Mouse (Mus musculus) midbrain, embryonic 15.5 days (tissue): Measurements from ENCODE around the gene Gm20532. TPM values are rescaled to one million over a fixed set of nuclear protein-coding genes. Genes with fewer than 3 reads are reported as not detected.
A peak's percentile ranks its signal among the peaks of the same experiment; 100 is the strongest.

Experiments
- ATAC-seq: fragments of 200-750 bp; cut with Nextera tagmentation; replicated peaks from 2 replicates; pipeline ENCODE4 v1.8.0; 2017; ENCODE audit warnings: moderate TSS enrichment
- H3K27ac ChIP-seq: fragments of 300-500 bp; sonication (generic); 2 replicates; pipeline ENCODE4 v1.5.1; 2015; ENCODE audit warnings: mild to moderate bottlenecking, inconsistent platforms
- H3K27me3 ChIP-seq: fragments of 300-500 bp; sonication (generic); replicated peaks from 2 replicates; pipeline ENCODE4 v1.6.1; 2015; ENCODE audit warnings: inconsistent platforms
- H3K36me3 ChIP-seq: fragments of 300-500 bp; sonication (generic); replicated peaks from 2 replicates; pipeline ENCODE4 v1.6.1; 2015; ENCODE audit warnings: inconsistent platforms
- H3K4me1 ChIP-seq: fragments of 300-500 bp; sonication (generic); 2 replicates; pipeline ENCODE4 v1.6.1; 2015; ENCODE audit warnings: inconsistent platforms
- H3K4me2 ChIP-seq: fragments of 300-500 bp; sonication (generic); 2 replicates; pipeline ENCODE4 v1.6.1; 2015; ENCODE audit warnings: inconsistent platforms, mild to moderate bottlenecking, moderate library complexity
- H3K4me3 ChIP-seq: fragments of 300-500 bp; sonication (generic); 2 replicates; pipeline ENCODE4 v1.5.1; 2015; ENCODE audit warnings: mild to moderate bottlenecking, inconsistent platforms
- H3K9ac ChIP-seq: fragments of 300-500 bp; sonication (generic); 2 replicates; pipeline ENCODE4 v1.6.1; 2015; ENCODE audit warnings: mild to moderate bottlenecking, inconsistent platforms
- H3K9me3 ChIP-seq: fragments of 300-500 bp; sonication (generic); 2 replicates; pipeline ENCODE4 v1.6.1; 2016; ENCODE audit warnings: inconsistent platforms
- WGBS: fragments of 180-500 bp; shearing (Covaris S2); methylation state at CpG from one replicate; pipeline ENCODE4 v1.1.7; 2015; ENCODE audit warnings: mixed read lengths; 5-methylcytosine and 5-hydroxymethylcytosine counted together
- polyA plus RNA-seq: library from polyadenylated mRNA; unstranded; fragments of >200 nt; fragmentation: Nextera tagmentation; extraction: Ambion mirVana; gene quantifications from 2 replicates; pipeline ENCODE4 v1.2.1, GENCODE M21; 2015

Gene Gm20532
- polyA plus RNA-seq, 1 experiment from 2014 or later = not detected

DNA sequence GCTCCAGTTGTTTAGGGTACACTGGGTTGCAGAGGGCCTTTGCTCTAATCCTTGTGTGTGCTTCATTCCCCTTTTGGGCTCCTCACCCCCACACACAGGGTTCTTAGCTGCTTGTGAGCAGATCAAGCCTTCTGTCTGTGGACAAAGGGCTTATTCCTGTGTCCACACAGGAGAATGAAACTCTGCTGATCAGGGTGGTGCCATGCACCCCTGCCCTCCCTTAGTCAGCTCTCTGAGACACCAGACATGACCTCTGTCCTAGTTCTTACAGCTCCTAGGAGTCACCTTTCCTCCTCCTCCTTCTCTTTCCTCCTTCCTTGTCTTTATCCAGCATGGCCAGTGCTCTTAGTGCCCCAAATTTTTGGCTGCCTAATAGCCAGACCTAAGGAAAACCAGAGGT, 25.5 kb downstream of the Gm20532 start:
- no peaks in the 10 kb centered on the region for H3K9me3 ChIP-seq
- H3K4me2 ChIP-seq = no peak overlapping the region
- H3K4me3 ChIP-seq = no peak overlapping the region
- no peak overlapping the region for H3K9ac ChIP-seq
- H3K36me3 ChIP-seq = no peaks in the 10 kb centered on the region
- no peak for ATAC-seq
- H3K27me3 ChIP-seq = no peaks in the 10 kb centered on the region
- no peaks in the 10 kb centered on the region for H3K4me1 ChIP-seq
- H3K27ac ChIP-seq = no peak overlapping the region

DNA sequence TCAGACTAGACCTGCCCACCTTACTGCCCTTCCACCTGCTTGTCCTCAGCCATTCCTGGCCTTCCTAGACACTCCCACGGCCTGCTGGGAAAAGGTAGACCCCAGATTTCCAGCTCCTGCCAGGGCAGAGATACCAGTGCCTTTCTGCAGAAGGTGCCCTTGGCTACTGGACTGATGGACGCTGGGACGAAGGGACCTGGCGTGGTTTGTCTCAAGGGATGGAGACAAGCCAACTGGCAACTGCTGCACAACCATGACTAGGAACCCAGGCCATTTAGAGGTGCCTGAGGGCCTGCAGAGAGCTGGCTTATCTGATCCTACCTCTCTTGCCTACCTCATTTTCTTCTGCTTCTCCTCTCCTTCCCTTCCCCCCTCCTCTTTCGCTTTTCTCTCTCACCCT, 28.5 kb downstream of the Gm20532 start:
- H3K36me3 ChIP-seq = no peaks in the 10 kb centered on the region
- H3K9me3 ChIP-seq = no peaks in the 10 kb centered on the region
- WGBS = 81% methylated on average over 5 of the region's 5 CpGs
- no peaks in the 10 kb centered on the region for H3K4me1 ChIP-seq
- no peak overlapping the region for H3K4me3 ChIP-seq
- no peak for ATAC-seq
- no peak overlapping the region for H3K9ac ChIP-seq
- H3K27ac ChIP-seq = no peak overlapping the region
- no peaks in the 10 kb centered on the region for H3K27me3 ChIP-seq
- H3K4me2 ChIP-seq = no peak overlapping the region

DNA sequence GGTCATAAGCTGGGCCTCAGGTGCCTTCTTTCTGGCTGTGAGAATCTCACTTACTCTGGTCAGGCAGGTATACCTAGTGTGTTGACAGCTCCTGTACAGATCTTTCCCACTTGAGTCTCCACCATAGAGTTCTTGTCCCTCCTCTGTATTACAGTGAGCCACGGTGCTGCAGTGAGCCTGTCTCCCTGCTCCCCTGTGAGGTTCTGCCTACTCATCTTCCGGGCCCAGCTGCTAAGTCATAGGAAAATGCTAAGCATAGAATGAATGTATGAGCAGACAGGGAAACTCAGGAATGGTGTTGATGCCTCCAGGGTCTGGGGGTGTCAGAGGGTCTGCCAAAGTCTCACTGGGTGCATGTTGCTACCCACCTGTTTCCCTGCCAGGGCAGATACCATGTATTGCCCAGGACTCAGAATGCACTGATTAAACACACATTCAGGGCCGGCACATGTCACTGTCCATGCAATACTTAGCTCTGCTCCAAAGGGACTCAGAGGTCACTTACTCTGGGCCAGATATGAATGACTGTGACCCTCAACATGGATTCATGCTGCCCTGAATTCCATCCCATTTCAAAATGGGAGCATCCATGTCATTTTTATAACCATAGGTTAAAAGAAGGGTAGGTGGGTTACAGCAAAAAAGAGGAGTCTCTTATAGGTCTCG, 29.2 kb downstream of the Gm20532 start:
- WGBS = 84% methylated on average over 4 of the region's 4 CpGs

DNA sequence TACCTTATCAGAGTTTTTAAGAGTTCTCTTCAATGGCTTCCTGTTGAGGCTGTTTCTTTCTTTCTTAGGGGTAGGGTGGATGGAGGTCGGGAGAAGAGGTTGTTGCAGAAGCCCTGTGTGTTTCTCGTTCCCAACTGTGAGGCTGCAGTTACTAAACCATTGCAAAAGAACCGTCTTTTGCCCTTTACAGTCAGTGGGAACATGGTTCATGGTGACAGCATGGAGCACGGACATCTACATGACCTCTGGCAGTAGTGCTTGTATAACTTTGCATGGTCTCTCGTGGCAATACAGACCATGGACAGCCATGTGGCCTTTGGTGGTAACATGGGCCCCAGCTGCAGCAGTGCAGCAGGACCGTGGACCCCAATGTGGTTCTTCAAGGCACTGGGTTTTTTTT, 30.9 kb downstream of the Gm20532 start:
- H3K4me2 ChIP-seq = no peak overlapping the region
- H3K36me3 ChIP-seq = no peaks in the 10 kb centered on the region
- no peak overlapping the region for H3K4me3 ChIP-seq
- H3K27me3 ChIP-seq = no peaks in the 10 kb centered on the region
- no peak for ATAC-seq
- no peaks in the 10 kb centered on the region for H3K4me1 ChIP-seq
- no peak overlapping the region for H3K9ac ChIP-seq
- WGBS = 77% methylated on average over 6 of the region's 6 CpGs
- no peaks in the 10 kb centered on the region for H3K9me3 ChIP-seq
- H3K27ac ChIP-seq = no peak overlapping the region

More for the DNA sequence above, 29.2 kb downstream of the Gm20532 start:
- H3K4me1 ChIP-seq = no peaks in the 10 kb centered on the region
- no peak overlapping the region for H3K27ac ChIP-seq
- no peak overlapping the region for H3K4me2 ChIP-seq
- no peak overlapping the region for H3K4me3 ChIP-seq
- no peaks in the 10 kb centered on the region for H3K27me3 ChIP-seq
- H3K9ac ChIP-seq = no peak overlapping the region
- H3K36me3 ChIP-seq = no peaks in the 10 kb centered on the region
- no peaks in the 10 kb centered on the region for H3K9me3 ChIP-seq
- ATAC-seq = no peak

GRCm38 (mm10) chr2:26617928-26618327, 31.5 kb downstream of the Gm20532 start:
- no peaks in the 10 kb centered on the region for H3K9me3 ChIP-seq
- WGBS = 61% methylated on average over 7 of the region's 7 CpGs
- no peak overlapping the region for H3K4me2 ChIP-seq
- no peaks in the 10 kb centered on the region for H3K27me3 ChIP-seq
- H3K4me1 ChIP-seq = peaks cover 4% of the 10 kb centered on the region; the same call in 1 of the 2 replicates
- no peak overlapping the region for H3K27ac ChIP-seq
- no peaks in the 10 kb centered on the region for H3K36me3 ChIP-seq
- no peak for ATAC-seq
- H3K9ac ChIP-seq = no peak overlapping the region
- no peak overlapping the region for H3K4me3 ChIP-seq

GRCm38 (mm10) chr2:26621246-26621645, 34.8 kb downstream of the Gm20532 start:
- 45% methylated on average over 2 of the region's 2 CpGs for WGBS
- Histone ChIP-seq H3K27me3 (no peaks in the 10 kb centered on the region), H3K4me1 (peaks cover 6% of the 10 kb centered on the region; the same call in 1 of the 2 replicates), H3K4me3 (no peak overlapping the region), H3K36me3 (no peaks in the 10 kb centered on the region), H3K27ac (no peak overlapping the region), H3K9ac (no peak overlapping the region), H3K9me3 (no peaks in the 10 kb centered on the region), H3K4me2 (no peak overlapping the region)
- no peak for ATAC-seq

DNA sequence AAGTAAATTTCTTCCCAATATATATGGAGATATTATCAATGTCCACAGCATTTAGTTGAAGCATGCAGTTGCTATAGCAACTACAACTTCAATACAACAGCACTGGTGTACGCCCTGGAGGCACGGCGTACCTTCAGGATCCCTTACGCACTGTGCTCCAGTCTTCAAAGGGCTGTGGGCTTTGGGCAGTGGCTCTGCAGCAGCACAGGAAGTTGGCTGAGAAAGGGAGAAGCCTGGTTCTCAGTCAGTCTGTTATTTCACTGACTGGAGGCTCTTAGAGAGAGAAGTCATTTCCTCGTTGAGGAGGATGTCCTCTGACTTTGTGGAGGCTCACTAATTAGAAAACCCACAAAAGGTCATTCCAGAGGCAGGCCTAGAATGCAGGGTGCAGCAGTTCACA, 36.5 kb downstream of the Gm20532 start:
- Histone ChIP-seq H3K9ac (no peak overlapping the region), H3K27me3 (no peaks in the 10 kb centered on the region), H3K36me3 (no peaks in the 10 kb centered on the region), H3K4me1 (peaks cover 11% of the 10 kb centered on the region; the same call in 1 of the 2 replicates), H3K4me2 (no peak overlapping the region), H3K4me3 (no peak overlapping the region), H3K9me3 (no peaks in the 10 kb centered on the region), H3K27ac (no peak overlapping the region)
- WGBS = 59% methylated on average over 5 of the region's 5 CpGs
- ATAC-seq = no peak

- no peak overlapping the region for H3K27ac ChIP-seq
- H3K36me3 ChIP-seq = no peaks in the 10 kb centered on the region
- H3K4me3 ChIP-seq = no peak overlapping the region
- 85% methylated on average over 3 of the region's 3 CpGs for WGBS
- H3K4me1 ChIP-seq = peaks cover 26% of the 10 kb centered on the region
- H3K9me3 ChIP-seq = no peaks in the 10 kb centered on the region
- no peak for ATAC-seq
- no peak overlapping the region for H3K9ac ChIP-seq
- H3K27me3 ChIP-seq = no peaks in the 10 kb centered on the region
- H3K4me2 ChIP-seq = no peak overlapping the region
Observed at GRCm38 (mm10) chr2:26625419-26625818, 39.0 kb downstream of the Gm20532 start.

DNA sequence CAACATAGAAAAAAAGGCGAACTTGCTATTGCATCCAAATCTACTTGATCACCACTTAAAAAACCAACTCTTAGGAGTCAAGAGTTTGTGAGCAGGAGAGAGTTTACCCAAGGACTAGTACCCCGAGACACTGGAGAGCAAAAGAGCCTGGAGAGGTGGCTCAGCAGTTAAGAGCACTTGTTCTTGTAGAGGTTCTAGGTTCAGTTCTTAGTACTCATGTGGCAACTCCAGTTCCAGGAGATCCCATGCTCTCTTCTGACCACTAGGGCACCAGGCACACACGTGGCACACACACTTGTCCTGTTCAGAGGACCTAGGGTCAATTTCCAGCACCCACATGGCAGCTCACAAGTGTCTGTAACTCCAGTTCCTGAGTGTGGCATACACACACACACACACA, 39.6 kb downstream of the Gm20532 start:
- peaks cover 32% of the 10 kb centered on the region for H3K4me1 ChIP-seq
- H3K9me3 ChIP-seq = no peaks in the 10 kb centered on the region
- no peaks in the 10 kb centered on the region for H3K27me3 ChIP-seq
- H3K36me3 ChIP-seq = no peaks in the 10 kb centered on the region
- H3K4me2 ChIP-seq = no peak overlapping the region
- 74% methylated on average over 3 of the region's 3 CpGs for WGBS
- no peak overlapping the region for H3K9ac ChIP-seq
- no peak overlapping the region for H3K27ac ChIP-seq
- ATAC-seq = no peak
- H3K4me3 ChIP-seq = no peak overlapping the region

DNA sequence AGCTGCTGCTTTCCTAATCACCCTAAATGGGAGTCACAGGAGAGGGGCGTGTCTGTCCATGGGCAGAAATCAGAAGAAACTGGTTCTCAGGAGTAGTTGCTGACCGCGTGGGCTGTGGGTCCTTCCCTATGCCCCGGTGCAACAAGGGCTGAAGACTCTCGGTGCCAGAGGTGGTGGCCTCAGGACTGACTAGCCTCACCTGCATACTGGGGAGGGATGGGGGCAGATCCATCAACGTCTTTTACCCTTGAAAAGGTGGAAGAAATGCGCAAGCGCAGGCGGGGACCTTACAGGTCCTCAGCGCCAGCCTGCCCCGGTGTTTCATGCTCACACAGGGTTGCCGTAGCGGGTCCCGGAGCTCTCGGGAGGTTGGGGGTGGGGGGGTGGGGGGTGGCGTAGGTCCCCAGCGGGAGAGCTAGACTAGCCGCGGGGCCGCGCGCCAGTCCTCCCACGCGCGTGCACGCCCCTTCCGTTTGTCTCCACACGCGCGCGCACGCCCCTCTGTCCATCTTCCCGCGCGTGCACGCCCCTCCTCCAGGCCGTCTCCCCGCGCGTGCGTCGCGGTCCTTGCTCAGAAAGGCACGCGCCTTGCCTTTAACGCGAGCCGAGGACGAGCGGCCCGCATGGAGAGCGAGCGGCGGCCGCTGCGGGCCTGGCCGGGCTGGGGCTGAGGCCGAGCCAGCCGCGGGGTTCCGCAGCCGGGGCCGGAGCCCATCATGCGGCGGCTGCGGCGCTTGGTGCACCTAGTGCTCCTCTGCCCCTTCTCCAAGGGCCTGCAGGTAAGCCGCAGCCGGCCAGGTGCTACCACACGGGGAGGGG, 41.7 kb downstream of the Gm20532 start, which contains the start of gene Fam69b:
TSS of gene Fam69b (plus strand) at position 537 of the 819 bp plus-strand sequence.
- ATAC-seq = peak; percentile 82
- H3K27ac ChIP-seq = peak within 1 kb of the TSS; percentile 88
- WGBS = under 1% methylated on average over 63 of the region's 70 CpGs
- no peaks in the 10 kb centered on the region for H3K36me3 ChIP-seq
- no peaks in the 10 kb centered on the region for H3K27me3 ChIP-seq
- H3K4me1 ChIP-seq = peaks cover 46% of the 10 kb centered on the region
- no peaks in the 10 kb centered on the region for H3K9me3 ChIP-seq
- H3K4me2 ChIP-seq = peak within 1 kb of the TSS; percentile 92
- H3K4me3 ChIP-seq = peak within 1 kb of the TSS; percentile 68
- H3K9ac ChIP-seq = peak within 1 kb of the TSS; percentile 90

GRCm38 (mm10) chr2:26628792-26629437, 42.5 kb downstream of the Gm20532 start:
- peak overlapping the region; percentile 68 for H3K4me3 ChIP-seq
- H3K27me3 ChIP-seq = no peaks in the 10 kb centered on the region
- peak overlapping the region; percentile 90 for H3K9ac ChIP-seq
- peak; percentile 62 for ATAC-seq
- H3K4me2 ChIP-seq = peak overlapping the region; percentile 92
- 13% methylated on average over 5 of the region's 5 CpGs for WGBS
- no peaks in the 10 kb centered on the region for H3K9me3 ChIP-seq
- no peaks in the 10 kb centered on the region for H3K36me3 ChIP-seq
- H3K4me1 ChIP-seq = peaks cover 53% of the 10 kb centered on the region
- peak overlapping the region; percentile 88 for H3K27ac ChIP-seq
